Mouse (Mus musculus) inflammation-experienced regulatory T-cells, adult 6 months (primary cell): ENCODE results near the gene H1f0. TPM values are rescaled to one million over a fixed set of nuclear protein-coding genes. Genes with fewer than 3 reads are reported as not detected.
A peak's percentile ranks its signal among the peaks of the same experiment; 100 is the strongest.

ENCODE experiments used
- ATAC-seq: one replicate; pipeline ENCODE4 v1.8.0; 2017
- polyA plus RNA-seq, 3 experiments: library from polyadenylated mRNA; unstranded; fragments of 100-300 nt; shearing (Covaris generic); gene quantifications; one replicate each; pipeline ENCODE4 v1.2.1; 2017

The H1f0 gene
- 10 to 100 TPM; 31.0 to 52.3 (median 36.9) TPM for polyA plus RNA-seq

DNA sequence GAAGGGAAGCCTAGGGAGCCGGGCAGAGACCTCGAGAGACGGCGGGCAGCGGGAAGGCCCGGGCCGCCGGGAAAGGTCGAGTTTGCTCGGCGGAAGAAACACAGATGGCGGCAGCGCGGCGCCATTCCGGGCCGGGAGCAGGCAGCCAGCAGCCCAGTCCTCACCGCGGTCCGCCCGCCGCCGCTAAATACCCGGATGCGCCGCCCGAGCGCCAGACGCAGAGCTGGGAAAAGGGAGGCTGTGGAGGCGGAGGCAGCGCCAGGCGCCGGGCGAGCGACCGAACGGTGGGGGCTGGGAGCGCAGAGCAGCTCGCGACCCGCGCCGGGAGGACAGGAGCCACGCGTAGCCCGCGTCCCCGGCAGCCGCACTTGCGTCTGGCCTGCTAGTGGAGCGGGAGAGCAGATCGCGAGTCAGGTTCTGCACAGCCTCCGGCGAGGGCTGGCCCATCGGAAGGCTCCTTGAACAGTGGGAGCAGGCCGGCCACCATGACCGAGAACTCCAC is at the start of gene H1f0:
Gene H1f0 (plus strand): TSS at position 214 of the 502 bp plus-strand sequence.
- ATAC-seq = peak; percentile 75

DNA sequence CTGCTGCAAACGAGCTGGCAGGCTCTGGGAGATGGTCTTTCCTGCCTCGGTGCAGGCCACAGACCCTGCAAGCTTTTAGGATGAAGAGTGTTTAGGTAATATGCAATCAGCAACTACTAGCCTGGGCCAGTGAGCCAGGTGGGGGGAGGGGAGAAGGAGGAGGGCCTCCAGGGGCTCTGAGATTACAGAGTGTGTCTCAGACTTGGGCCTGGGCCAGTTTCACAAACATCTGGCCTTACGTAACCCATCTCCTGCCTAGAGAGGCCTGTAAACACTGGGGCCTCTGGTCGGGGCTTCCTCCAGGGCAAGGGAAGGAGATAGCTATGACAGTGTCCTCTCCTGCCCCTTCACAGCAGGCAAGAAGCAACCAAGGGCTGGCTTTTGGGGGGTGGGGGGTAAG is 49.4 kb upstream of the H1f0 start:
- ATAC-seq = no peak

DNA sequence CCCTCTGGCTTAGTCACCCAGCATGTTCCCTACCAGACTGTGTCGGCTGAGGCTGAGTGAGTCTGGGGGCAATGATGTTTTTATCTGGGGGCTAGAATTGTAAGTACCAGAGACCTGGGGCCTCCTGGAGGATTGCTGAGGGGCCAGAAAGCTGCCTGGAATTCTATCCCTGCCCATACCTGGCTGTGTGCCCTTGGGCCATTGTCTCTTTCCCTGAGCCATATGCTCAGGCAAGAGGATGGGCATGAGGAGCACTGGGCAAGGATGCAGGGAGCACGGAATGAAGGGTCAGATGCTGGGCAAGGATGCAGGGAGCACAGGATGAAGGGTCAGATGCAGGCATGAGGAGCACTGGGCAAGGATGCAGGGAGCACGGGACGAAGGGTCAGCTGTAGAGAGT is 48.2 kb upstream of the H1f0 start:
- no peak for ATAC-seq

DNA sequence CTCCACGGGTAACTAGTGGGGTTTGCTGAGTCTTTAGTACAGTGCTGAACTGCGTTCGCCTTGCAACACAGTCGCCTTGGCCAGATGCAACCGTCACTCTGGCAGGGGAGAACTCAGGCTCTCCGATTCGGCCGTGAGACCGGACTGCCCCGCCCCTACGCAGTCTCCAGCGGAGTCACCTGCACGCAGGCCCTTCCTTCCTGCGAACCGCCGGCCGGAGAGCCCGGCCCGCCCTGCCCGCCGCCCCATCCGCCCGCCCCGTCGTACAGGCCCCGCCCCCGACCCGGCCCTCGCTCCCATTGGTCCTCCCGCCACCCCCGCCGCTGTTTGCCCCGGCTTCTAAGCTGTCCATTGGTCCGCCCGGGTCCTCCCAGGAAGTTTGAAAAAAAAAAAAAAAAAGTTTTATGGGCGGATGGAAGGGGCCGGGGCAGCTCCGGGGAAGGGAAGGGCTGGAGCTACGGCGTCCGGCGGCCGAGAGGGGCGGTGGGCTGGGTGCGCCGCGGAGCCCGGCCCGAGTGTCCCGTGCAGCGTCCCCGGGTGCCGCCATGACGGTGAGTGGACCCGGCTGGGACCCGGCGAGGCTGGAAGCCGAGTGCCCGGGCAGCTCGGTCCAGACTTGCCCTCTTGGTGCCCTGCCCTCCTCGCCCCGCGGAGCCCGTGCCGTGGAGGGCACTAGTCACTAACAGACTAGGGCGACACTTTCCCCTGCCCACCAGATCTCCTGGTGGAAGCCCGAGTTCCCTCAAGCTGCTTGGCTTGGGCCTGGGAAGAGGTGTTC is 45.4 kb upstream of the H1f0 start:
- ATAC-seq = peak; percentile 81

DNA sequence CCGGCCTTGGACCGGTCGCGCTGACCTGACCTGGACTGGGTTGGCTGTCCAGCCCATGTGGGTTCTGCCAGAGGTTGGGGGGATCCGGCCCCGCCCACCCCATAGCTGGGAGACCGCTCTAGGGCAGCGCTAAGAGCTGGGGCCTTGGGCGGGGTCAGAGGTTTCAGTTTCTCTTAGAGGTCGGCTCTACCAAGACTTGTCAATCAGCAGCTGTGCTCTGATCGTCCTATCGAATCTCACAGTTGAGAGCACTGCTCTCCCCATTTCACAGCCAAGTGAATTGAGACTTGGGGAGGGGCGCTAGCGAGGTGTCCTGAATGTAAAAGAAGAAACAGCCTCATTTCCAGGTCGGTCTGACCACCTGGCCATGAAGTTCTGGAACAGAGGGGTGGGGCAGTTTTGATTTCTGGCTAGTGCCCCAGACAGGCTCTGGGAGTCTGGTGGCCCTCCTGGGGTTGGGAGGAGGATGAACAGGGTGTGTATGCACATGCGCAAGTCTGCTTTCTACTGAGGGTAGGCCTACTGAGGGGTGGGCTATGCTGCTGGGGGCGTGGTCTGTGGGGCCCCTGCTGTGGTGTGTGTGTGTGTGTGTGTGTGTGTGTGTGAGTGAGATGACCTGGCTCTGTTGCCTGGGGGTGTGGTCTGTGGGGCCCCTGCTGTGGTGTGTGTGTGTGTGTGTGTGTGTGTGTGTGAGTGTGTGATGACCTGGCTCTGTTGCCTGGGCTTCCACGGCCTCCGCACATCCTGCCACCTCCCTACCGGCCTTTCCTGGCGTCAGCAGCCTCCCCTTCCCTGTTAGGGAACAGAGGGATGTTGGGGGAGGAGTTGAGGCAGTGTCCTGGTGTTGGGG is 44.6 kb upstream of the H1f0 start:
- ATAC-seq = peak; percentile 83

DNA sequence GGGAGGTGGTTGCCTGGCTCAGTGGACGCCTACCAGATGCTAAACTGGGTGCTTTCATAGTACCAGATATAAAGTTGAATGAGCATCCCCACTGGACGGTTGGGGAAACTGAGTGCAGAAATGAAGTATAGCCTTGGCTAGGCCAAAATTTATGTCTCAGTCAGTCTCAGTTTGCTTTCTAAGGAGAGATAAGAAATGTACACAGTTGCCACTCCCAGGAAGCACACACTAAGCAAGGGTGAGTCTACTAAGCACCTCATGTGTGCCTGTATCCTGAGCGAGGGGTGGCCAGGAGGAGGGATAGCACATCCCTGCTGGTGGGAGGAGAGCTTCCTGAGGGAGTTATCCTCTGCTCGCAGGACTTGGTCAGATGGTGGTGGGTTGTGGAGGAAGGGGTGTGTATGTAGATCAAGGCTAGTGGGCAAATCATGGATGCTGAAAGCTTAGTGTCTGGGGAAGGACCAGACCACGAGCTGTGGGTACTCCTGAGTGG is 43.9 kb upstream of the H1f0 start:
- ATAC-seq = no peak

DNA sequence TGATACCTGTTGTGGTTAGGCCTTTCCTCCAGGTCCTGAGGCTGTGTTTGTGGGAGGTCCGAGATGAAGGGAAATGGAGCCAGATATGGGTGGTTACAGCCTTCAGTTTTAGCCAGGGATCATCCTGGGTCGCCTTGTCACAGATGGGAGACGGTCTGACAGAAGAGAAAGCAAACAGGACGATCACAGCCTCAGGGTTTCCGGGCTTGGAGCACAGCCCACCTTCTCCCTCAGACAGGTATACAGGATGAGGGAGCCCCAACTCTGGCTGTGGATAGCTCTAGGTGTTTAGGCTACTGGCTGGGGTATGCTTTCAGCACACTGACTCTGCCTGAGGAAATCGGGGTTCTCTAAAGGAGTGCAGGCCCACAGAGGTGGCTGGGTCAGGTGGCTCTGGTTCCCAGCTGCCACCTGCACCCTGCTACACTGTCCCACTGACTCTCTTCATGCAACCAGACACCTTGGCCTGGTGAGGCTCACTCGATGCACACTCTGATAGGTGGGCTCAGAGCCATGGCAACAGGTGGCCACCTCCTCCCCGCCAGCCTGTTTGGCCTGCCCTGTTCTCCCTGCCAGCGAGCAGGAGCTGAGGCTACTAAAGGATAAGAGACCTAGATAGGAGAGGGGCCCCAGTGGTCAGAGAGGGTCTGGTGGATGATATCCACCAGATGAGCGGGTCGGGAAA is 41.6 kb upstream of the H1f0 start:
- ATAC-seq = no peak

DNA sequence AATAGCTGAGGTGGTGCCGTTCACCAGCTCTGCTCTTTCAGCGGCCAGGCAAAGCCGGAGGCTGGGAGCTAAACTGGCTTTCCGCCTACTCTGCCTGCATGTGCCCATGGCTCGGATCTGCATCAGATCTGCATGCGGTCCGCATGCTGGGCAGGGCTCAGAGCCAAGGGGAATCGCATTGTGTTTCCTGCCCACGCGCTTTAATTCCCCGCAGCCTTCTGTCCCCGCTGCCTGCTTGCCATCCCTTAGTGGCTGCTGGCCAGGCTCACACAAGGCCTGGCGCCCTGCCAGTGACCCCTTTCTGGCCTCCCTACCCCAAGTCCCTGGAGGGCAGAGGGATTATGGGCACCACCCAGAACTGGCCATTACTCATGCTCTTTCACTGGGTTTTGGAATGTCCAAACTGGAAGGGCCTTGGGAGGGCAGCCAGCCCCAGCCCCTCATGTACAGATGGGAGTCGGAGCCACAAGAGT is 39.7 kb upstream of the H1f0 start:
- ATAC-seq = no peak

DNA sequence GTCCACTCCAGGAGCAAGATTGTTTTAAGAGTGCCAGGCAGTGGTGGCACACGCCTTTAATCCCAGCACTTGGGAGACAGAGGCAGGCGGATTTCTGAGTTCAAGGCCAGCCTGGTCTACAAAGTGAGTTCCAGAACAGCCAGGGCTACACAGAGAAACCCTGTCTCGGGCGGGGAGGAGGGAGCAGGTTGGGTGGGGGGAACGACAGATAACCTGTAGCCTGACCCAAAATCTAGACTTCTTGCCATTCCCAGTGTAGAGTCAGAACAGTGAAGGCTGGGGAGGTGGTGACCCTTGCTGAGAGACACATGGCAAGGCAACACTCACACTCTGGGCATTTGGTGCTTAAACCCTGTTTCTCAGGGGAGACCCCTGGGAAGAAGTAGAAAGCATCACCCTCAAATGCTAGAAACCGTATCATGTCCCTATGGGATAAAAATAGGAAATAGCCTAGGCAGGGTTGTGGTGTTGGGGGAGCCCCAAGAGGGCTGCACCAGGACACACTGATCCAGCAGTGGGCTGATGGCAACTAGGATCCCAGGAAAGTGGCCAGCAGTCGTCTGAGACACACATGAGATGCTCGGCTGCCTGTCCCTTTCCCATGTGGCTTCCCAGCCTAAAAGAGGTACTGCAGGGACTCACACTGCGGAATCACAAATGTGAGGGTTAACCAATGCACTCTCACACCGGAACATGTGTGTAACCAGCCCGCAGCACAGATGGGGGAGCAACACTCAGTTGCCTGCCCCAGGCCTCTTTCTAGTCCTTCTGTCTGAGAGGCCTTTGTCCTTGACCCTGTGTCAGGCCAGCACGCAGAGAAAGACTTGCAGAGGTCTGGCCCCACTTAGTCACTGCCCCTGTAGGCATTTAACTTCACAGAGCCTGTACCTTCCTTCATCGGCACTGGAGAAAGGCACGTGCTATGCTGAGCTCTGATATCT is 38.8 kb upstream of the H1f0 start:
- no peak for ATAC-seq

DNA sequence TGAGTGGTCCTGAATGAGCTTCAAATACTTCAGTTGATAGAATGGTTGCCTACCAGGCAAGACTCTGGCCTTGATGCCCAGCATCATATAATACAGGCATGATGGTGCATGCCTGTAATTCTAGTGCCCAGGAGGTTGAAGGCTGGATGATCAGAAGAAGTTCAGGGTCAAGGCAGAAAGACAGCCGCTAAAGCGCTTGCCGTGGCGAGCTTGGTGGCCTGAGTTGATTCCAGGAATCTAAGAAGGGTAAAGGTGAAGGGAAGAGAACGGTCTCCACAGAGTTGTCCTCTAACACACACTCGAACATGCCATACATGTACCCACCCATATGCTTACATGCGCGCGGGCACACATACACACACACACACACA is 38.2 kb upstream of the H1f0 start:
- ATAC-seq = no peak

DNA sequence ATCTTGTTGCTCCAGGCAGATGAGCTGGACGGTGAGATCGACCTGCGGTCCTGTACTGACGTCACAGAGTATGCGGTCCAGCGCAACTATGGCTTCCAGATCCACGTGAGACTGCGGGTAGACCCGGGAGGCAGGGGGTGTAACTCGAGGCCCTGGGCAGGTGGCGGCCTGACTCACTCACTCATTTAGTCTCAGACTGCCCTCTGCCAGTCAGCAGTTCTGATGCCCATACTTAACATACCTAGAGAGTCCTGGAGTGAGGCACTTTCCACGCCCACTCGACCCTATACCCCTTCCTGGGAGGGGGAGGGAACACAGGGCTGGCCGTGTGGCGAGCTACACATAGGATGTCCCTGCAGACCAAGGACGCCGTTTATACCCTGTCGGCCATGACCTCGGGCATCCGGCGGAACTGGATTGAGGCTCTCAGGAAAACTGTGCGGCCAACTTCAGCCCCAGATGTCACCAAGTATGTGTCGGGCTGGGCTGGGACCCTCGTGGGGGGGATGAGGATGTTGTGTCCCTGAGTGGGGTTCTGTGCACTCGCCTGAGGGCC is 37.2 kb upstream of the H1f0 start:
- no peak for ATAC-seq

DNA sequence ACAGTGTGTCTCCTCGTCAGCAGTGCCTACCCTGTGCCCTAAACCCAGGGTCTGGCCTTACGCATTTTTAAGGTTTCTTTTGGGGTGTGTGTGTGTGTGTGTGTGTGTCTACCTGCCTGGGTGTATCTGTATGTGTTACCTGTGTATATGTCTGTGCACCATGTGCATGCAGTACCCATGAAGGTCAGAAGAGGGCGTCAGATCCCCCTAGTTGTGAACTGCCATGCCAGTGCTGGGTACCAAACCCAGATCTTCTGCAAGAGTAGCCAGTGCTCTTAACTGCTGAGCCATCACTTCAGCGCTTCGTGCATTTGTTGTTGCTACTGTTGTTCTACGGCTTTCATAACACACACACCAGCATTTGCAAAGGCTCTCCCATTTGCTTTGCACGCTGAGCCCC is 36.0 kb upstream of the H1f0 start:
- no peak for ATAC-seq

DNA sequence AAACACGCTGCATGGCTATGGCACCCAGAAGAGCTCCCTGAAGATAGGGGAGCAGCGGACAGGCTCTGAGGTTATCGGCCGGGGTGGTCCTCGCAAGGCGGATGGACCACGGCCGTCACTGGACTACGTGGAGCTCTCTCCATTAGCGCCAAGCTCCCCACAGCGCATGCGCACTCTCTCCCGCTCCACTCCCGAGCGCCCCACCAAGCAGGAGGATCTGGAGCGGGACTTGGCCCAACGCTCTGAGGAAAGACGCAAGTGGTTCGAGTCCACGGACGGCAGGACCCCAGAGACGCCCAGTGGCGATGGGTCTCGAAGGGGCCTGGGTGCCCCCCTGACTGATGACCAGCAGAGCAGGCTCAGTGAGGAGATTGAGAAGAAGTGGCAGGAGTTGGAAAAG is 35.3 kb upstream of the H1f0 start:
- no peak for ATAC-seq

DNA sequence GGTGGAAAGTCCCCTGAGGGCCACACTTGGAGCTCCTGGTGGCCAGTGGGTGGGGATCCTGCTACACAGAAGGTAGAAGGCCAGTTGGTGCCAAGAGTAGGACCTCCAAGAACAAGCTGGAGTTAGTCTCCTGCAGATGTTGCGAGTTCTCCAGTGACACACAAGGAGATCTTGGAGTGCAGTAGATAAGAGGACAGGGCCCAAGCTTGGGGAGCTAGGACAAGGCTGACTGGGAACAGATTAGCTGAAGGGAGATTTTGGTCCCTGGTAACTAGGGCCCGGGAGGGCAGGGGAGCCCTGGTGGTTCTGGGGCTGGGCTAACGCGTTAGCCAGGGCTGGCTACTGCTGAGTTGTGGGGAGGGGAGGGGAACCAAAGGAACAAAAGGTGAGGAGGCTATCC is 32.3 kb upstream of the H1f0 start:
- no peak for ATAC-seq

DNA sequence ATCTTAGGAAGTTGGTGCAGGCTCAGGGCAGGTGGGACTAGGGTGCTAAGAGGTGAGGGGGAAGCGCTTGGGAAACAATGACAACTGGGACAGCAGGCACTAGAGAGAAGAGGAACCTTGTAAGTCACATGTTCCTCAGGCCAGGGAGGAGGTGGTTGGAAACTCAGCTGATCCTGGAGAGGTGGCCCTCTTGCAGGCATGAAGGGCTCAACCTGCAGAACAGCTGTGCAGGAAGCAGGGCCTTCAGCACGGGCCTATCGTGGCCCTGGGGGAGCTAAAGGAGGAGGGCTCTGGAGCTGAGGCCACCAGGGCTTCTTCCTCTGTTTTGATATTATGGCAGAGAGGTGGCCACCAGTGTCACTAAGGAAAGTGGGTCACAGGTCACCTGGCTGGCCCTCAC is 31.6 kb upstream of the H1f0 start:
- no peak for ATAC-seq

DNA sequence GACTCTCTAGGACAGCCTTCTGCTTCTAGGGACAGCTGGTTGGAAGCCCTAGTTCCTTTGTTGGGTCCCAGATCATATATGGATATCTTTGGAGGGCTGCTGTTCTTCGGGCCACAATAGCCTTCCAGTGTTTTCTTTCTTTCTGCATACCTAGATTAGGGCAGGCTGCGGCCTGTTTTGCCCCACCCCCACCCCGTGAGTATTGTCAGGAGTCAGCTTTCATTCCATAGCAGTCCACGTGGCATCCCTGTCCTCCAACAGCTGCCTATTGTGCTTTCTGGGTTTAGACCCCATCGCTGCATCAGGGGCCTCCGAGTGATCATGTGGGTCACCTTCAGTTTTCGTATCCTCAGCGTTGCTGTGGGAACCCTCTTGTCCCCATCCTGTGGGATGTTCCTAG is 29.9 kb upstream of the H1f0 start:
- no peak for ATAC-seq

DNA sequence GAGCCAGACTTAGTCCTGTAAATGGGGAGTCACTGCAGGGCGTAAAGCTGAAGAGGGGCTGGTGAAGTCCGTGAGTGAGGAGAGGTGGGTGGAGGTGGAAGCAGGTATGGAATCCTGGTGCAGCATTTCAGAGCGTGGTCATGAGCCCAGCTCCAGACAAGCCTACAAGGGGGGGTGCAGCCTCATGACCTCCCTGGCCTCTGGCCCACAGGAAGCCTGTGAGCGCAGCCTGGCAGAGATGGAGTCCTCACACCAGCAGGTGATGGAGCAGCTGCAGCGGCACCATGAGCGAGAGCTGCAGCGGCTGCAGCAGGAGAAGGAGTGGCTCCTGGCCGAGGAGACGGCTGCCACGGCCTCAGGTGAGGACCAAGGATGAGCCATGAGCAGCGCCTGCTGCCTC is 28.7 kb upstream of the H1f0 start:
- no peak for ATAC-seq

DNA sequence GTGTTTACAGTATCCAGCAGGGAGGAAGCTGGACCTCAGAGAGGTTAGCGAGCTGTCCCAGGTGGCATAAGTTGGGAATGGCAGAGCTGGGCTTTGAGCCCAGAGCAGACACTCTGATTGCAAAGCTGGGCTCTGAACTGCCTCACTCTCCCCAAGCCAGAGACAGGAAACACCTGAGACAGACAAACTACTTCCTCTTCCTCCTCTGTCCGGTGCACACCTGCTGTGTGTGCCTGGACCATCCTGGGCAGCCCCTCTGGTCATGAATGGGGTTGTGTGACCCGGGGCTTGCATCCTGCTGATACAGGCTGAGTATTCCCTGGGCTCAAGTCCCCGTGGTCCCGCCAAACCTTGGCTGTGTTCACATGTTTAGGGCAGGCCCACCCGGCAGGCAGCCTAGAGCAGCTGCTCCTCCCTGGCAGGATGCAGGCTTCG is 27.9 kb upstream of the H1f0 start:
- no peak for ATAC-seq

DNA sequence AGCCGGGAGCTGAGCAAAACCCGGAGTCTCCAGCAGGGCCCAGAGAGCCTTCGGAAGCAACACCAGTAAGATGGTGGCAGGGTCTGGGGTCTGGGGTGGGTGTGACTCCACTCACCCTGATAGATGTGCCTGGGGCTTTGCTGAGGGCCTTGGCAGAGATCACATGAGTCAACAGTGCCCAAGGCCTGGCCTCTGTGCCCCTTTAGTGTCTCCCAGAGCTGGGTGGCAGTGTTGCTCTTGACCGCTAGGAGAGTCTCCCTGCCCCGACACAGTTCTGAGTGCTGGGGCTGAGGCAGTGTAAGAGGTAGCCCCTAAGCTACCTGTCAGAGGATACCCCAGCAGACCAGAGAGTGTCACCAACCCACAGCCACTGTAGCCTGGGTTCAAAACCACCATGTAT is 26.7 kb upstream of the H1f0 start:
- ATAC-seq = no peak

DNA sequence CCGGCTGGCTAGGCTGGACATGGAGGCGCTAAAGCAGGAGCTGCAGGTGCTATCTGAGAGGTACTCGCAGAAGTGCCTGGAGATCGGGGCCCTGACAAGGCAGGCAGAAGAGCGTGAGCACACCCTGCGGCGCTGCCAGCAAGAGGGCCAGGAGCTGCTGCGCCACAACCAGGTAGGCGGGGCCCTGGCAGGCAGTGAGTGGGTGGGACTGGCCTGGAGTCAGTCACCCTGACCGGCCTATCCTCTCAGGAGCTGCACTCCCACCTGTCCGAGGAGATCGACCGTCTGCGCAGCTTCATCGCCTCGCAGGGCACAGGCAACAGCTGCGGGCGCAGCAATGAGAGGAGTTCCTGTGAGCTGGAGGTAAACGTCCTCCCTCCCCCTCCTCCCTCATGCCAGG is 26.2 kb upstream of the H1f0 start:
- no peak for ATAC-seq

DNA sequence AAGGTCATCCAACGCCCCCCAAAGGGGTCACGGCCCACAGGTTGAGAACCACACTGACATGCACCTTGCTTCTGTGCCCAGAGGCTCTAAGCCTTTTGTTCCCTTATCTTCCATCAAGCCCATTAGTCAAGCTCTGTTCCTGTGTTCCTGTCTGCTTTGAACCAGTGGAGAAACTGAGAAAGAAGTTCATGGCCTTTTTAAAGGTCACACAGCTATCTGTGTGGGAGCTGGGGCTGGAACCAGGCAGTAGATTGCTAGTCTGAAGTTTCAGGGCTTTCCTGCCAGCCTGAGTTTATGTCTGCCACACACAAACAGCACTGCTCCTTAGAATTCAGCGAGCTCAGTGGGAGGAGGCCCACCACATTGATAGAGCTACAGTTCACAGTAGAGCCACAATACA is 25.2 kb upstream of the H1f0 start:
- ATAC-seq = no peak

DNA sequence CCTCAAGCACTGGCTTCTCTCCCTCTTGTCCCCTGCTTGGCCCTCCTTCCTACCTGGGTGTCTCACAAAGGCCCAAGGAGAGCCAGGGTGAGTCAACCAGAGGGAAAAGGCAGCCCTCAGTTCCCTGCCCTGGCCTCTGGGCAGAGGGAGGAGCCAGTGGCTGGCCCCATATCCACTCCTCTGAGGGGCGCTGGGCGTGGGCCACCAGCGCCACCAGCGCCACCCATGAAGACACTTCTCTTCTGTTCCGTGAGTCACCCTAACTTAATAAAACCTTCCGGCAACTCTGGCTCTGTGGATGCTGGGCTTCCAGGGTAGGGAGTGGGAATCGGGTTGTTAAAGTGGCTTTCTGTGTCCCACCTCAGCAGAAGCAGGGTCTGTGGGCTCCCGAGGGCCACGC is 22.7 kb upstream of the H1f0 start:
- ATAC-seq = no peak
